Comparison of ENCODE assay signal across 21 mouse cellular contexts in genomic region chr3:79308605-79309004, GRCm38 (mm10). TPM values are rescaled to one million over a fixed set of nuclear protein-coding genes. Genes with fewer than 3 reads are reported as not detected.
DNase-seq lines count a peak whose midpoint lies in the region.
"Had no signal": no experiment of that assay in that cellular context is flagged by ENCODE, and none has a peak within 500 bp of the region (broad histone marks: within the 10 kb centered on the region; RNA-seq: fewer than 3 reads in every experiment).

No protein-coding gene starts in this region.

- peak; percentile 50 for DNase-seq in retina, postnatal 1 day
- DNase-seq in retina, embryonic 14.5 days (ENCODE audit: low spot score): no peak
- peak; percentile 72 for DNase-seq in Muller cell, postnatal 12 days (ENCODE audit: inconsistent ontology term)
- DNase-seq in layer of hippocampus, postnatal 10 days (ENCODE audit: low spot score in 2 of 2): no peak
- DNase-seq: adrenal gland, adult 2 months; adrenal gland, adult 8-10 months; adrenal gland, postnatal 10 days; adrenal gland, postnatal 14 days; adrenal gland, postnatal 25 days; adrenal gland, postnatal 36 days; B cell, adult 2 months; cerebellum, adult 11 months; cerebellum, adult 11-12 months; cerebellum, adult 18-20 months; cerebellum, adult 2 months had no signal

RNA-seq across cellular contexts. Expression of gene Rapgef2, which starts 22.3 kb away (rescaled TPM):
- 100 to 1,000 TPM in 1 of 2 experiments, 10 to 100 TPM in 1; 92.7 to 105 TPM for total RNA-seq in layer of hippocampus, postnatal 10 days (2021)

RNA-seq across cellular contexts. Expression of gene Gm17359, which starts 27.9 kb away (rescaled TPM):
- total RNA-seq in layer of hippocampus, postnatal 10 days (2021): not detected
- total RNA-seq: adrenal gland, adult 18-20 months; adrenal gland, adult 2 months; adrenal gland, adult 8-10 months; adrenal gland, postnatal 10 days; adrenal gland, postnatal 14 days; adrenal gland, postnatal 25 days; adrenal gland, postnatal 36 days; adrenal gland, postnatal 4 days; CH12.LX; ES-E14; G1E; MEL had no signal

Comparison
In these comparisons a context has a peak if more than half of its experiments do, and no peak if none do; other contexts are left out.
1. DNase-seq: peak in retina, postnatal 1 day (single experiment) and Muller cell, postnatal 12 days (single experiment); none in retina, embryonic 14.5 days (single experiment) and layer of hippocampus, postnatal 10 days (0 of 2).